Mouse (Mus musculus): ENCODE data around the gene Phf6.

DNA sequence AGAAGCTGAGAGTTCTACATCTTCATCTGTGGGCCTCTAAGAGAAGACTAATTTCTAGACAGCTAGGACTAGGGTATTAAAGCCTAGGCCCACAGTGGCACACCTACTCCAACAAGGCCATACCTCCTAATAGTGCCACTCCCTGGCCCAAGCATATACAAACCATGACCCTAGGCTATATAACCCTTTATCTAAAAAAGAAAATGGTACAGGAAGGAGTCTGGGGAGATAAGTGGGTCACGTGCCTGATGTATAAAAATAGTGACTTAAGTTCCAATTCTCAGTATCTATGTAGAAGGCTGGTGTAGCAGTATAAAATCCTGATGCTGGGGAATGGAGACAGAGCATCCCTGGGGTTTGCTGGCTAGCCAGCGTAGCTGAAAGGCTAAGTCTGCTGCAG lies 53.1 kb downstream of the Phf6 start:
- no peak for TF ChIP-seq CTCF (IDR thresholded peaks at IDR 0.05; ENCODE audit: extremely low read depth, insufficient read length, insufficient replicate concordance, low read depth, low read length)
- TF ChIP-seq POLR2A (IDR thresholded peaks at IDR 0.05; ENCODE audit: low read depth, low read length): no peak
